Comparison of ENCODE assay signal across 21 mouse cellular contexts in genomic region chr16:74113155-74113554, GRCm38 (mm10).
DNase-seq lines count a peak whose midpoint lies in the region; ATAC-seq and TF ChIP-seq lines count a peak whose summit lies in the region.
"Had no signal": no experiment of that assay in that cellular context is flagged by ENCODE, and none has a peak within 500 bp of the region (broad histone marks: within the 10 kb centered on the region; RNA-seq: fewer than 3 reads in every experiment).

No protein-coding gene starts in this region.

- H3K4me1 ChIP-seq in forebrain, embryonic 12.5 days = no peaks in the 10 kb centered on the region
- H3K4me1 ChIP-seq in forebrain, postnatal 0 days (ENCODE audit: insufficient read depth) = no peaks in the 10 kb centered on the region
- H3K4me1 ChIP-seq in midbrain, embryonic 13.5 days (replicated peaks) = no peaks in the 10 kb centered on the region
- H3K4me1 ChIP-seq in midbrain, embryonic 10.5 days = no peaks in the 10 kb centered on the region
- H3K4me1 ChIP-seq in midbrain, embryonic 16.5 days (ENCODE audit: control insufficient read depth, insufficient read depth, low read length) = peaks cover 2% of the 10 kb centered on the region; the same call in 1 of the 2 replicates
- H3K4me1 ChIP-seq: embryonic facial prominence, embryonic 13.5 days; heart, embryonic 15.5 days; hindbrain, embryonic 13.5 days had no signal

- no peaks in the 10 kb centered on the region for H3K27me3 ChIP-seq in forebrain, embryonic 12.5 days
- no peaks in the 10 kb centered on the region for H3K27me3 ChIP-seq in forebrain, postnatal 0 days (ENCODE audit: insufficient read depth, low read length)
- H3K27me3 ChIP-seq in midbrain, embryonic 13.5 days = no peaks in the 10 kb centered on the region
- H3K27me3 ChIP-seq in midbrain, embryonic 10.5 days (ENCODE audit: low read depth, poor library complexity, severe bottlenecking) = no peaks in the 10 kb centered on the region
- H3K27me3 ChIP-seq in midbrain, embryonic 16.5 days (ENCODE audit: control insufficient read depth, insufficient read depth, low read depth, low read length) = no peaks in the 10 kb centered on the region
- H3K27me3 ChIP-seq: embryonic facial prominence, embryonic 13.5 days; heart, embryonic 15.5 days; hindbrain, embryonic 13.5 days; Patski had no signal

- H3K36me3 ChIP-seq in forebrain, embryonic 12.5 days (replicated peaks) = no peaks in the 10 kb centered on the region
- H3K36me3 ChIP-seq in forebrain, postnatal 0 days (ENCODE audit: insufficient read depth) = no peaks in the 10 kb centered on the region
- no peaks in the 10 kb centered on the region for H3K36me3 ChIP-seq in midbrain, embryonic 13.5 days
- no peaks in the 10 kb centered on the region for H3K36me3 ChIP-seq in midbrain, embryonic 10.5 days
- H3K36me3 ChIP-seq in midbrain, embryonic 16.5 days (ENCODE audit: control insufficient read depth, insufficient read depth, low read length) = no peaks in the 10 kb centered on the region
- H3K36me3 ChIP-seq: embryonic facial prominence, embryonic 13.5 days; heart, embryonic 15.5 days; hindbrain, embryonic 13.5 days had no signal

- no peak overlapping the region for H3K4me3 ChIP-seq in forebrain, embryonic 12.5 days (replicated peaks)
- no peak overlapping the region for H3K4me3 ChIP-seq in forebrain, postnatal 0 days (ENCODE audit: low read depth, low read length)
- H3K4me3 ChIP-seq in midbrain, embryonic 13.5 days (replicated peaks) = no peak overlapping the region
- H3K4me3 ChIP-seq in midbrain, embryonic 10.5 days = no peak overlapping the region
- no peak overlapping the region for H3K4me3 ChIP-seq in midbrain, embryonic 16.5 days (ENCODE audit: low read depth, low read length)
- H3K4me3 ChIP-seq: embryonic facial prominence, embryonic 13.5 days; heart, adult 2 months; heart, embryonic 15.5 days; hindbrain, embryonic 13.5 days had no signal

- H3K9ac ChIP-seq in forebrain, embryonic 12.5 days = no peak overlapping the region
- H3K9ac ChIP-seq in forebrain, postnatal 0 days = no peak overlapping the region
- H3K9ac ChIP-seq in midbrain, embryonic 13.5 days (replicated peaks) = no peak overlapping the region
- H3K9ac ChIP-seq in midbrain, embryonic 16.5 days (ENCODE audit: low read depth, low read length) = no peak overlapping the region
- H3K9ac ChIP-seq: embryonic facial prominence, embryonic 13.5 days; heart, embryonic 15.5 days; hindbrain, embryonic 13.5 days had no signal

- H3K9me3 ChIP-seq in forebrain, embryonic 12.5 days = no peaks in the 10 kb centered on the region
- no peaks in the 10 kb centered on the region for H3K9me3 ChIP-seq in forebrain, postnatal 0 days (ENCODE audit: low read length)
- no peaks in the 10 kb centered on the region for H3K9me3 ChIP-seq in midbrain, embryonic 13.5 days
- no peaks in the 10 kb centered on the region for H3K9me3 ChIP-seq in midbrain, embryonic 10.5 days (replicated peaks)
- no peaks in the 10 kb centered on the region for H3K9me3 ChIP-seq in midbrain, embryonic 16.5 days (replicated peaks; ENCODE audit: control insufficient read depth, low read length, poor library complexity, severe bottlenecking)
- H3K9me3 ChIP-seq: embryonic facial prominence, embryonic 13.5 days; heart, embryonic 15.5 days; hindbrain, embryonic 13.5 days had no signal

- peak; percentile 27; the same call in 1 of the 2 replicates for ATAC-seq in forebrain, embryonic 12.5 days (ENCODE audit: low FRiP score)
- no peak for ATAC-seq in forebrain, postnatal 0 days
- peak; percentile 56 for ATAC-seq in midbrain, embryonic 13.5 days
- ATAC-seq in midbrain, embryonic 16.5 days = peak; percentile 67; the same call in 1 of the 2 replicates
- ATAC-seq: activated CD4-positive, CD25-positive, alpha-beta regulatory T cell, adult 4 months; hindbrain, postnatal 0 days; Patski had no signal

- no peak for TF ChIP-seq CTCF in forebrain, postnatal 0 days (IDR thresholded peaks at IDR 0.05; ENCODE audit: low read depth)

- no peak overlapping the region for H3K4me2 ChIP-seq in forebrain, embryonic 12.5 days
- H3K4me2 ChIP-seq in forebrain, postnatal 0 days (ENCODE audit: low read depth) = no peak overlapping the region
- no peak overlapping the region for H3K4me2 ChIP-seq in midbrain, embryonic 13.5 days (replicated peaks)
- H3K4me2 ChIP-seq in midbrain, embryonic 16.5 days (ENCODE audit: low read length) = no peak overlapping the region
- H3K4me2 ChIP-seq: embryonic facial prominence, embryonic 13.5 days; heart, embryonic 11.5 days; heart, embryonic 15.5 days; hindbrain, embryonic 13.5 days had no signal

- DNase-seq in forebrain, postnatal 0 days = no peak
- no peak for DNase-seq in midbrain, embryonic 10.5 days (ENCODE audit: low spot score)
- DNase-seq in left cerebral cortex, adult 9 months (ENCODE audit: low spot score in 2 of 2) = no peak
- no peak for DNase-seq in left cerebral cortex, postnatal 10 days (ENCODE audit: extremely low spot score in 1 of 2, low spot score in 2 of 2)
- DNase-seq: adrenal gland, postnatal 14 days; cerebellum, adult 18-20 months; cerebellum, adult 9-11 months; cerebellum, postnatal 36 days; gastrocnemius, postnatal 14 days; heart, adult 2 months; heart, postnatal 14 days had no signal

- WGBS in forebrain, embryonic 12.5 days = 61% methylated on average over 3 of the region's 3 CpGs
- 38% methylated on average over 3 of the region's 3 CpGs for WGBS in forebrain, postnatal 0 days
- 74% methylated on average over 3 of the region's 3 CpGs for WGBS in midbrain, embryonic 13.5 days
- WGBS in midbrain, embryonic 10.5 days = 86% methylated on average over 3 of the region's 3 CpGs
- WGBS in midbrain, embryonic 16.5 days = 64% methylated on average over 3 of the region's 3 CpGs

- no peak overlapping the region for H3K27ac ChIP-seq in forebrain, embryonic 12.5 days
- no peak overlapping the region for H3K27ac ChIP-seq in forebrain, postnatal 0 days (ENCODE audit: low read depth, low read length)
- H3K27ac ChIP-seq in midbrain, embryonic 13.5 days = no peak overlapping the region
- H3K27ac ChIP-seq in midbrain, embryonic 10.5 days (replicated peaks) = no peak overlapping the region
- no peak overlapping the region for H3K27ac ChIP-seq in midbrain, embryonic 16.5 days (ENCODE audit: low read length)
- H3K27ac ChIP-seq: embryonic facial prominence, embryonic 13.5 days; heart, adult 2 months; heart, embryonic 15.5 days; hindbrain, embryonic 13.5 days; hindbrain, postnatal 0 days had no signal

- intact Hi-C loops in left cerebral cortex, postnatal 10 days (cut with DNase I) = no loop called here
